Mouse (Mus musculus) A20 (cell line): ENCODE data around the gene Cadm2.

Experiments used
- DNase-seq: peaks from one replicate; pipeline ENCODE4 v3.0.0-alpha.2; 2011; ENCODE audit warnings: low read depth, low spot score

Cadm2 gene

GRCm38 (mm10) chr16:67162211-67162790 is 458.4 kb downstream of the Cadm2 start:
- DNase-seq, result no peak

DNA sequence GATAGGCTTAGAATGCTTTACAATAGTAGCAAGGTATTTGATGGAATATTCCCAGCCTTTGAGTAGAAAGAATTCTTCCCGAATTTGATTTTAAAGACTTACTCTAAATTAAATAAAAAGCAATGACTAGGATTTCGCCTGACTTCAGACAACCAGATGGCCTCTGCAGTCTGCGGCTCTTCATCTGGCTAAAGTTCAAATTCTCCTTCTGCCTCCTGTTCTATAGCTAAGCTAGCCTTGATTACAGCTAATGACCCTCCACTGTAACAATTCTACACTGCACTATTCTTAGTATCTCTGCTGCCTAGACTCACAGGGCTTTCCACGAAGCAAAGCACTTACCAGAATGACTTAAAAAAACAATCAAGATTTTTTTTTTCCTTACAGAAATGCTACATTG is 495.9 kb downstream of the Cadm2 start:
- no peak for DNase-seq

DNA sequence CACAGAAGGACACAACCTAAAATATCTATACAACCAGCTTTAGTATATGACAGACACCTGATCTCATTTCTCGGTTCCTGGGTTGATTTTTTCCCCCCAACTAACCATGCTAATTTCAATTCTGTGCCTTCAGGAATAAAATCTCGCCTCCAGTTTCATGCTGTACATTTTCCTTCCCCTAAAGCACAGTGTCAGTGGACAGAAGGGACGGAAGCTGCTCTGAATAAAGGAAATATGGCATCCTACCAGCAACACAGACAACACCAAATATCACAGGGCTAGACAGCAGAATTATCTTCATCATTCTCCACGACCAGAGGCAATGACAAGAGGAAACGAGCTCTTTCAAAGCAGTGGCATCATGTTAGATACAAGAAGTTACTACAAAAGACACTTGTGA is 498.2 kb downstream of the Cadm2 start:
- DNase-seq, result no peak

DNA sequence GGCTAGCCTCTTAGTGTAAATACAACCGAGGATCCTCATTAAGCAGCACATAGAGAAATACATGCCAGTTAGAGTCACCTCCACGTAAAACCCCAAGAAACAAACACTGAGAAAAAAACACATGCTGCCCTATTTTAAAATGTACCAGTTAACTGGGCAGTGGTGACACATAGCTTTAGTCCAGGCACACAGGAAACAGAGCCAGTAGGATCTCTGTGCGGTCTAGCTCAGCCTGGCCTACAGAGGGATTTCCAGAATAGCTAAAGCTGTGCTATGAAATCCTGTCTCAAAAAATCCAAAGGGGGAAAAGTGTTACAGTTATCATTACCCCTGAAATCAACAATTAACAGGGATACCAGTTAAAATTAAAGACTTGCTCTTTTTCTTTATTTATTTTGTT is 498.9 kb downstream of the Cadm2 start:
- no peak for DNase-seq

DNA sequence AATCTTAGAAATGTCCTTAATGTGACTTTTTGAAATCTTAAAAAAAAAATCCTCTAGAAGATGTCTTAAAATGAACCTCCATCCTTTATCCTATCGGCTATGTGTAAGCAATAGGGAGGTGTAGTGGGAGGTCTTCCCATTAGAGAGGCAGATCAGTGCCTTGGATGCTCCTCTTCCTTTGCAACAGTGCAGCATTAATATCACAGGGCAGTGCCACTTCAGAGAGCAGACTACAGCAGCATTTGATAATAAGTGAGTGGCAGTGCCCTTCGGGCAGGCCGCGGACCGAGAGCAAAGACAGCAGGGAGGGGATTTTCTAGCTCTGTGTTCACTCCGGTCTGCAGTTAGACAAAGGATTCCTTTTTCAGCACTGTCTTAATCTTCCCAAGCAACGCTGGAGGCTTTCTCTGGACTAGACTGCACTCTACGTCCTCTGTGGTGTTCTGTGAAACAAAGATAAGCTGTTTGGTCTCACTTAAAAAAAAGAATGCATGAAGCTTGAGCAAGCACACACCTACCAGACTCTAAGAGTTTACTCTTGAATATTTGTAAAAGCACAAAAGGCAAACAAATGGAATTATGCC is 514.1 kb downstream of the Cadm2 start:
- no peak for DNase-seq

- DNase-seq, result no peak
Observed at GRCm38 (mm10) chr16:67096706-67097105, 524.0 kb downstream of the Cadm2 start.

GRCm38 (mm10) chr16:67095916-67096315 is 524.8 kb downstream of the Cadm2 start:
- no peak for DNase-seq

DNA sequence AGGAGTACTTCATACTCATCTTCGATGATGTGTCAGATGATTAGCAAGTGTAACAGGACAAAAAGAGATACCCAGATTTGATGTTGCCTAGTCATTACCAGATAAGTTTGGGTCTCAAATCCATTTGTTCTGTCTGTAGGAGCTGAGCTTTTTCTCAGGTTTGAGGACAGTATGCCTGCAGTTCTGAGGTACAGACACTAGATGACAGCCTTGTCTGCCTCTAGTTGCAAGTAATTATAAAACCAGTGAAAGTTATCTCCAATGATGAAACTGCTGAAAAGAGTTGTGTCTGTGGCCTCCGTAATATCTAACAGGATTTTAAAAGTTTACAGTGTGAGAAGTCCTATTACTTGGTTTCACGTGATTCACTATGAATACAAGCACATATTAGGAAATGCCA is 531.0 kb downstream of the Cadm2 start:
- DNase-seq, result peak; percentile 40

- DNase-seq, result no peak
Observed at GRCm38 (mm10) chr16:67079318-67079717, 541.4 kb downstream of the Cadm2 start.

DNA sequence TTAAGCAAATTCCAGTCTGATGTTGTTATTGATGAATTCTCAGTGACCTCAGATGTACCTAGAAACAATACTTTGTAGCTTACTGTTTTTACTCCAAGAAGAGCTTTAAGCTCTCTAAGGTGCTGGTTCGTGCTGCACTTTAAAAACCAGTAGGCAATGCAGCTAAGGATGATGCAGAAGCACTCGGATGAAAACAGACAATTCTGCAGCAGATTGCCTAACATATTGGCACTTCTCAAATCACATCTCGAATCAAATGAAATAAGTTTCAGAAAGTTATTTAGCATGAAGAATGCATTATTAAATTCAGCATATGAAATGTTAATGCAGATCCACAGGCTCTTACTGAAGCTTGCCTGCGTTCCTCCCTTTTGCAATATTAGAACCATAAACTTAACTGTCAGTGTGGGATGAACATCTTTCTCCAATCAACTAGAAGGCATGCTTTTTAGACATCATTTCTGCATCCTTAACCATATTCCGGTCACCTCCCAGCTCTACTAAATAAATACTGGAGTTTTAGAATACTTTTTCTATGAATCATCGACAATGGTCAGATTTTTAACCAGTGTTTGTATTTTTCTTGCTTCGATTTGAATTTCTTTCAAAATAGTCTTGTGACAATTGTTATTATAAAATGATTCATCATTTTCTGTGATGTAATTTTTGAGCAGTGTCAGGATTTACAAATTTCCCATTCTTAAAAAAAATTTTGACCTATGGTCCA is 544.4 kb downstream of the Cadm2 start:
- DNase-seq, result no peak

DNA sequence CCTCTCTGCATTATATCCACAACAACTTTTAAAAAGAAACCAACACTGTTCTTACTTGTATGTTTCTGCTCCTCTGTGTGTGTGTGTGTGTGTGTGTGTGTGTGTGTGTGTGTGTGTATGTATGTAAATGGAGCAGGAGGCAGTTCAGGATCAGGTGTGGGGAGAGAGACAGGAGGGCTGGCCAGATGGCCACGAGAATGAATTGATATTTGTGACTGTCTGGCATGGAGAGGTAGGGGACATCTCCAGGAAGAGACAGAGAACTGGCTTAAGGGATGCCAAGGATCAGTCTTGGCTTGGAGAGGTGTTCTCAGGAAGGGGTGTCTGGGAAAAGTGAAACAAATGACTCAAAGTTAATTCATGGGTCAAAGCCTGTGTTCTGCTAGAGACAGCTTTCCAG is 552.2 kb downstream of the Cadm2 start:
- no peak for DNase-seq

DNA sequence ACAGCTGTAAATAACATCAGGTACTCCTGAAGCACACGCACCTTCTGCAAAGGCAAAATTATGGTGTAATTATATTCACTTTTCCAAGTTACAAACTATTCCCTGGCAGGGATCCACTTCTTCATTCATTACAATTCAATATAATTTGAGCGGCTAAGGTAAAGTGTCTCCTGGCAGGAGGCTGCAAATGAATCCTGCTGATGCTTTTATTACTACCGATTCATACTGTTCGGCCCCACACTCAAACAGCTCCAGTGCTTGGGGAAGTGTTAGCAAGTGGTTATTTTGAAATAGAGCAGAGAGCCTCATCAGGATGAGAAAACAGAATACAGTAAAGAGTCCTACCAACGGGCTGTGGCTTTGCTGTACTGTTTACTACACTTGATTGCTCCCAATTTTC is 589.8 kb downstream of the Cadm2 start:
- no peak for DNase-seq

DNA sequence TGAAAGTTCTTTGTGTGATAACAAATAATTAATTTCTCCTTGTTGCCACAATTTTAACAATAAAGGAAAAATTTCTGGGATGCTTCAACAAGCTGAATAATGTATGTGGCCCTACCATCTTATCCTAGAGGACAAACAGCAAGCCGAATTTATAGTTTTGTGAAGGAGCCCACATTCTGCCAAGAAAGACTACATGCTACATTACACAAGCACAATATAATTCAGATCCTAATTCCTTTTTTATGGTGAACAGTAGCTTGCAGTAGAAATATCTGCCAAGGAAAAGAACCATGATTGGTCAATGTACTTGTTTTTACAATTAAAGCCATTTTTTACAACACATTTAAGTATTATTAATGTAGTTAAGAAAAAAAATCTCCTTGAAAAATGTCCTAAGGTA is 600.9 kb downstream of the Cadm2 start:
- no peak for DNase-seq

- DNase-seq, result no peak
Observed at GRCm38 (mm10) chr16:67017710-67018109, 603.0 kb downstream of the Cadm2 start.

GRCm38 (mm10) chr16:67003161-67003560 is 617.5 kb downstream of the Cadm2 start:
- no peak for DNase-seq

- no peak for DNase-seq
Observed at GRCm38 (mm10) chr16:67001707-67002106, 619.0 kb downstream of the Cadm2 start.

DNA sequence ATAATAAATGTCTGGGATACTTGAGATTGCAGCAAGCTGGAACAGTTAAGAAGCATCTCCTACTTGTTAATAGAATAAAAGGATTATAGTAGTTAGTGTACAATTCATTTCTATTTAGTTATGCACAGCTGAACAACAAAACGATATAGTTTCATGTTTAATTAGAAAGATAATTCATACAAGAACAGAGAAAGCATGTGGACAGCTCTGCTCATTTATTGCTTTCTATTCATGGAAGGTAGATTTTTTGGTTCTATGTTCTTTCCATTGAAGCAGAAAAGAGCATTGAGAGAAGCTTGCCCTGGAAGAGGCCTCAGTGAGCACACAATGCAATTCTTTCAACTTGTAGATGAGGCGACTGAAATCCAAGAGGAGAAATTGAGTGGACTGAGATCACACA is 623.2 kb downstream of the Cadm2 start:
- DNase-seq, result no peak

DNA sequence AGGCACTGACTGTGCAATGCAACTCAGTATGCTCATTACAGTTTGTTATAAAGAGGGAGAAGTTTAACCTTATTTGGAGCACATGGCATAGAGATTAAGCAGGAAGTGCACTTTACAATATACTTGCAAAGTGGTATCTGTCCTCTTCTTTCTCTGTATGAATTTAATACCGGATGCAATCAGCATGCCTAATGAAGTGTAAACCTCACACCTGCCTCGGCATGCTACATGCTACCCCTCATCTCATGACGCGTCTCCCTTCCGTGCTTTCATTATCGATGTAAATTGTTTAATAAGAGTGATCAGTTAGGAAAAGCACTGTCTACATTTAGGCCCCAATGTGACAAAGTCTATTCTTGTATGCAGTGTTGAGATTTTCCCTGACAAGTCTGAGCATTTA is 633.0 kb downstream of the Cadm2 start:
- DNase-seq, result no peak

GRCm38 (mm10) chr16:66986879-66987278 is 633.8 kb downstream of the Cadm2 start:
- no peak for DNase-seq

DNA sequence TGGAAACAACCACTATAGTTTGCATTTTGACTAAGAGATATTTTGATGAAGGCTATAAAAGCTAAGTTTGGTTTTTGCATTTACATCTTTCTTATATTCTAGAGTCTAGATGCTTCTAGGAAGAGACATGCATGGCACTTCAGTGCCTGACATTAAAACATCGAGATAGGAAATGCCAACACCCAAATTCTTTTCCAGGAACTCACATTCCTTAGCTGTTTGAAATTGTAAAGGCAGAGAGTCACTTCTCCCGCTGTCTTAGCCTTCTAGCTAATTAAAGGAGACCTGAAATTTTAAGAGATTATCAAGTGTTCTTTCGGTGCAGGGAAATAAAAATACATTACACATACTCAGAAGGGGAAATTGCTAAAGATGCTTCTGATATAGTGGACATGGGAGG is 649.8 kb downstream of the Cadm2 start:
- no peak for DNase-seq

DNA sequence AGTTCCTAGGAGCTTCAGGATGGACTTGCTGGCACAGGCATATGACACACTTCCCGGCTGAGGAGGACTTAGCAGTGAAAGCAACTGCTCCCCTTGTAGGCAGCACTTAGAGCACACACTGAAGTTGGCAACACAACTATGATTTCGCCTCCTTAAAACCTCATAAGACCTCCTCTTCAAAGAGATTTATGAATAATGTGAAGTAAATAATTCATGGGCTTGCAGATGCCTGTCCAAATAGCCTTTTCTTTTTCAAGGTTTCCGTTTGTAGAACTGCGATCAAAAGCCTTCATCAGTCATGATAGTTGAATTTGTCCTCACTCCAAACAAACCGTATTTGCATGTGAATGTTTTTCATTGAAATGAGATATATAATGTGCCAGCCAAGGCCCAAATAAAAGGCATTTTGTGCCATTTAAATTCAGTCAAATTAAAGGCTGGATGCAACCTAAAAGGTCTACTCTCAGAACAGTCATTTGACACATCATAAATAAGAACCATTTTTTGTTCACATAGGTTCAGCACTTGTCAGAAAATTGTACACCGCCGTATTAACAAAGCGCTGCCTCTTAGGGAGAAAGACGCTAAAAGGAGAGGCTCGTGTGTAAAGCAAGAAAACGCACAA is 651.1 kb downstream of the Cadm2 start:
- DNase-seq, result no peak

DNA sequence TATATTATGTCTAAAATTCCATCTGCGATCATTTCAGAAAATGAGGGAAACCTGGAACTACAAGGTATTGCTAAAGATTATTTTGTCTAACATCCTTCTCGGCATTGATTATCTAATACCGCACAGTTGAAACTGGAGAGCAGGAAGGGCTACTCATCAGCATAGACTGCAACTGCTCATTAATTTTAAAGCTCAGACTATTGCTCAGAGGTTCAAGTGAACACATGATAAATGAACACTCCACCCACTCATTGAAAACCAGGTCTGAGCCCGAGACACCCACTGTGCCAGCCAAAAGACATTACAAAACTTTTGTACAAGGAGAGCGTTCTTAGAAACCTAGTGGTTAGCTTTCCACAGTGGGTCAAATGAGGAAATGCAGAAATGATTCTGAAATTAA is 652.4 kb downstream of the Cadm2 start:
- DNase-seq, result no peak

GRCm38 (mm10) chr16:66967686-66968085 is 653.0 kb downstream of the Cadm2 start:
- DNase-seq, result no peak
